Mouse (Mus musculus) embryonic facial prominence, embryonic 11.5 days (tissue): ENCODE measurements around the gene Dusp1. TPM values are rescaled to one million over a fixed set of nuclear protein-coding genes. Genes with fewer than 3 reads are reported as not detected.

Experiments
- ATAC-seq: fragments of 200-750 bp; cut with Nextera tagmentation; replicated peaks from 2 replicates; pipeline ENCODE4 v1.8.0; 2017; ENCODE audit warnings: low read depth; ENCODE audit not compliant: insufficient number of reproducible peaks, low FRiP score, low TSS enrichment
- DNase-seq: peaks from one replicate; pipeline ENCODE4 v3.0.0-alpha.2; 2015; ENCODE audit warnings: low spot score
- H3K27ac ChIP-seq: fragments of 300-500 bp; sonication (generic); replicated peaks from 2 replicates; pipeline ENCODE4 v1.5.1; 2014; ENCODE audit warnings: mild to moderate bottlenecking, low read depth, low read length, control low read depth
- H3K27me3 ChIP-seq: fragments of 300-500 bp; sonication (generic); 2 replicates; pipeline ENCODE4 v1.6.1; 2014; ENCODE audit warnings: mild to moderate bottlenecking, low read length, moderate library complexity, mixed read lengths; ENCODE audit not compliant: control insufficient read depth, insufficient read depth
- H3K36me3 ChIP-seq: fragments of 300-500 bp; sonication (generic); replicated peaks from 2 replicates; pipeline ENCODE4 v1.6.1; 2014; ENCODE audit warnings: low read depth, mild to moderate bottlenecking, low read length, moderate library complexity, mixed read lengths; ENCODE audit not compliant: control insufficient read depth, insufficient read depth
- H3K4me1 ChIP-seq: fragments of 300-500 bp; sonication (generic); 2 replicates; pipeline ENCODE4 v1.6.1; 2014; ENCODE audit warnings: low read length, mixed read lengths; ENCODE audit not compliant: control insufficient read depth, insufficient read depth
- H3K4me2 ChIP-seq: fragments of 300-500 bp; sonication (generic); 2 replicates; pipeline ENCODE4 v1.6.1; 2014; ENCODE audit warnings: low read depth, mild to moderate bottlenecking, control low read depth, low read length, moderate library complexity
- H3K4me3 ChIP-seq: fragments of 300-500 bp; sonication (generic); 2 replicates; pipeline ENCODE4 v1.5.1; 2014; ENCODE audit warnings: low read depth, low read length, control low read depth
- H3K9ac ChIP-seq: fragments of 300-500 bp; sonication (generic); replicated peaks from 2 replicates; pipeline ENCODE4 v1.6.1; 2014; ENCODE audit warnings: mild to moderate bottlenecking, control low read depth, low read length
- H3K9me3 ChIP-seq: fragments of 300-500 bp; sonication (generic); replicated peaks from 2 replicates; pipeline ENCODE4 v1.6.1; 2016; ENCODE audit warnings: mild to moderate bottlenecking, low read length, inconsistent platforms, mixed read lengths; ENCODE audit not compliant: control insufficient read depth
- WGBS: fragments of 180-500 bp; shearing (Covaris S2); extraction: QIAGEN DNeasy Blood & Tissue Kit; methylation state at CpG from one replicate; pipeline ENCODE4 v1.1.7; 2014; 5-methylcytosine and 5-hydroxymethylcytosine counted together
- polyA plus RNA-seq: library from polyadenylated mRNA; unstranded; fragments of >200 nt; fragmentation: Nextera tagmentation; extraction: Ambion mirVana; gene quantifications from 2 replicates; pipeline ENCODE4 v1.2.1, GENCODE M21; 2014

Gene Dusp1
- polyA plus RNA-seq, 1 experiment from 2014 or later = 25.4 TPM

DNA sequence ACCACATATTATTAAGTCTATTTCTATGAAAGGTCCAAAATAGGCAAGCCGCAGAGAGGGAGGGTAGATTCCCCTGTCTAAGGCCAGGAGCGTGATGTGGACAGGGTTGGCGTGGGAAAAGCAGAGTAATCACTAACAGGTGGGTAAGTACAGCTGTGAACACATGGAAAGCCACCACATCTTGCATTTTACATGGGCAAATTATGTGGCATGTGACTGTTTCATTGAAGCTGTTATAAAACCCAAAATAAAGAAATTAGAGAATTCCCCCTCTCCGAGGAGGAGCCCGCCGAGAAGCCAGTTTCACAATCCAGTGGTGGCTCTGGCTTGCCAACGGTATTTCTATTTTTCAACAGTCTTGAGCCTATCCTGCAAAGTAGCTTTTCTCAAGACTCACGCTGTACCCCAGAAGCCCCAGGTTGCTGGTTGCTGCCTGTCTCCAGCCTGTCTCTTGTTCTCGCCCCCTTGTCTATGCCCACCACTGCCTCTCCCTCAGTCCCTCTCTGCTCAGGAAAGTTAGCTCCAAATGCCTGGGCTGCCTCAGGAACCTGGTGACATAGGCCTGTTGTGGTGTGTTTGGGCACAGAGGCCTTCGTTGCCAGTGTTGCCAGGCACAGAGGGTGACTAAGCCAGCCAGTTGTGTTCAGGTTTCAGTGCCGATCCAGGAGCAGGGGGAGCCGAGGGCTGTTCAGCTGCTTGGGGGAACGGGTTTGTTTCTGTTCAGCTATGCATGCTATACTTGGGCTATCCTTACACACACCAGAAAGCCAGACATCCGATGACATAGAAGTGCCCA is 77.1 kb downstream of the Dusp1 start:
- Histone ChIP-seq H3K9me3 (no peaks in the 10 kb centered on the region), H3K27me3 (no peaks in the 10 kb centered on the region), H3K4me3 (no peak overlapping the region), H3K9ac (no peak overlapping the region), H3K36me3 (no peaks in the 10 kb centered on the region), H3K27ac (no peak overlapping the region), H3K4me1 (no peaks in the 10 kb centered on the region), H3K4me2 (no peak overlapping the region)
- ATAC-seq = no peak
- WGBS = 82% methylated on average over 14 of the region's 14 CpGs
- no peak for DNase-seq

DNA sequence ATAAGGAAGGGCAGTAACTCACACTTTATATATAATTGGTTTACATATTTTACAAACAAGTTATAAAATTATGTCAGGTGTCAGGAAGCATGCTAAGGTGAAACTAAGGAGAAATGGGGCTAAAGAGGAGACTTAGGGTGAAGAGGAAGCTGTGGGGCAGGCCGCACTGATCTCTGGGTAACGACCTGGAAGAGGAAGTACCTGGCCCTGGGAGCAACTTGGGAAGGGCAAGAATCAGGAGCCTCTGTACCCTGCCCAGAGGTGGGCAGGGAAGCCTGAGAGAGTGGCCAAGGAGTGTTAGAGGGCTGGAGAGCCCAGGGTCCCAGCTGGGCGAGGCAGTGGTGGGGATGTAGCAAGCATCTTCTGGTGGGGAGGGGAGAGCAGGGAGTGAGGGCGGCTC is 81.0 kb downstream of the Dusp1 start:
- DNase-seq = no peak
- no peak overlapping the region for H3K4me2 ChIP-seq
- 83% methylated on average over 4 of the region's 4 CpGs for WGBS
- no peaks in the 10 kb centered on the region for H3K27me3 ChIP-seq
- H3K27ac ChIP-seq = no peak overlapping the region
- no peaks in the 10 kb centered on the region for H3K36me3 ChIP-seq
- ATAC-seq = no peak
- H3K9ac ChIP-seq = no peak overlapping the region
- no peak overlapping the region for H3K4me3 ChIP-seq
- H3K9me3 ChIP-seq = no peaks in the 10 kb centered on the region
- no peaks in the 10 kb centered on the region for H3K4me1 ChIP-seq

DNA sequence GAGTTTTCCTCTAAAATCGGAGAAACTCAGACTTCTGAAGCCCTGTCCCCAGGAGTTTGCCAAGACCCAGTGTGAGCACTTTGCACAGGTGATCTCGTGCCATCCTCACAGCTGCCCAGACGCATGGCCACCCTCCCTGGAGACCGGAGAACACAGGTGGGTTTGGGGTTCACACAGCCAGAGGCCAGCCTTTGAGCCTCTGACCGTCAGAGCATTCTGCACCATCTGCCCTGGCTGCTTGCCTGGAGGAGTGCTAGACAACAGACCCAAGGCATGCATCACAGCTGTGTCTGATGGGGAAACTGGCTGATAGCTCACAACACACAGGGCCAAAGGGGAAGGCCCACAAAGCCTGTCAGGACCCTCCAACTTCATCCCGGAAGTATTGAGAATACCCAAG is 82.3 kb downstream of the Dusp1 start:
- H3K9me3 ChIP-seq = no peaks in the 10 kb centered on the region
- 80% methylated on average over 6 of the region's 6 CpGs for WGBS
- no peak for ATAC-seq

DNA sequence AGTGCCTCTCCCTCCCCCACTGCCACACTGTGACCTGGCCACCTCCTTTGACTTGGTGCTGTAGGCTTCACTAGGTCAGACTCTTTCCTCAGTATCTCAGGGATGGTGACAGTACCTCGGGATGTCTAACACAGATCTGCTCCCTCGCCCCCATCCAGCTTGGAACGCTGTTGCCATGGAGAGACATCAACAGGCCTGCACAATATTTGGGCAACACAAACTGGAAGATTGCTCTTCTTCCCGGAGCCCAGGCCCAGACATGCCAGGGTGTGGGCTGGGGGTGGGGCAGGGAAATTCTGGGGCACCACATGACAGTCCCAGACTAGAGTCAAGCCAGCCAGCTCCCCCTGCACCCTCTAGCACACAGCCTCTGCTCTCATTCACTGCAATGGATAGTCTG is 83.3 kb downstream of the Dusp1 start:
- WGBS = 74% methylated on average over 4 of the region's 4 CpGs
- Histone ChIP-seq H3K4me1 (no peaks in the 10 kb centered on the region), H3K9me3 (no peaks in the 10 kb centered on the region), H3K27ac (no peak overlapping the region), H3K36me3 (no peaks in the 10 kb centered on the region), H3K27me3 (no peaks in the 10 kb centered on the region), H3K9ac (no peak overlapping the region), H3K4me2 (no peak overlapping the region), H3K4me3 (no peak overlapping the region)
- no peak for DNase-seq
- ATAC-seq = no peak

More for the DNA sequence above, 82.3 kb downstream of the Dusp1 start:
- no peaks in the 10 kb centered on the region for H3K27me3 ChIP-seq
- no peak overlapping the region for H3K4me2 ChIP-seq
- DNase-seq = no peak
- H3K4me3 ChIP-seq = no peak overlapping the region
- no peaks in the 10 kb centered on the region for H3K36me3 ChIP-seq
- no peak overlapping the region for H3K27ac ChIP-seq
- H3K4me1 ChIP-seq = no peaks in the 10 kb centered on the region
- no peak overlapping the region for H3K9ac ChIP-seq

DNA sequence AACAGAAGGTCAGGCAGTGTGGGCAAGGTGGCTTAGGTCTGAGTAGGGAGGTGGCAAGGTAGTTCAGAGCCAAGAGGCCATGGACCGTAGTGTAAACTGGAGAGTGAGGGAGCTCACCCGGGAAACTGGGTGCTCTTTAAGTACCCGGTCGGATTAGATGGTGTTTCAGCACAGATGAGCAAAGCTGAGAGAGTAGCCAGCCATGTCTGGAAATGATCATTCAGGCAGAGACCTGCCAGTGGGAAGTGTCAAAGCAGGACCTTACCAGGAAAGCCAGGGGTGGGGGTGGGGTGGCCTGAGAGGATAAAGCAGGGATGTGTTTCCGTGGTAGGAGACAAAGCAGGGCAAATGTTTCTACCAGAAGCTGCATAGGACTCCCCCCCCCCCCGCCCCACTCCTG is 85.1 kb downstream of the Dusp1 start:
- peak; percentile 52 for DNase-seq
- H3K9ac ChIP-seq = no peak overlapping the region
- H3K27me3 ChIP-seq = no peaks in the 10 kb centered on the region
- H3K4me1 ChIP-seq = no peaks in the 10 kb centered on the region
- no peak overlapping the region for H3K4me2 ChIP-seq
- H3K4me3 ChIP-seq = no peak overlapping the region
- no peaks in the 10 kb centered on the region for H3K36me3 ChIP-seq
- no peaks in the 10 kb centered on the region for H3K9me3 ChIP-seq
- no peak for ATAC-seq
- 51% methylated on average over 6 of the region's 6 CpGs for WGBS
- no peak overlapping the region for H3K27ac ChIP-seq

DNA sequence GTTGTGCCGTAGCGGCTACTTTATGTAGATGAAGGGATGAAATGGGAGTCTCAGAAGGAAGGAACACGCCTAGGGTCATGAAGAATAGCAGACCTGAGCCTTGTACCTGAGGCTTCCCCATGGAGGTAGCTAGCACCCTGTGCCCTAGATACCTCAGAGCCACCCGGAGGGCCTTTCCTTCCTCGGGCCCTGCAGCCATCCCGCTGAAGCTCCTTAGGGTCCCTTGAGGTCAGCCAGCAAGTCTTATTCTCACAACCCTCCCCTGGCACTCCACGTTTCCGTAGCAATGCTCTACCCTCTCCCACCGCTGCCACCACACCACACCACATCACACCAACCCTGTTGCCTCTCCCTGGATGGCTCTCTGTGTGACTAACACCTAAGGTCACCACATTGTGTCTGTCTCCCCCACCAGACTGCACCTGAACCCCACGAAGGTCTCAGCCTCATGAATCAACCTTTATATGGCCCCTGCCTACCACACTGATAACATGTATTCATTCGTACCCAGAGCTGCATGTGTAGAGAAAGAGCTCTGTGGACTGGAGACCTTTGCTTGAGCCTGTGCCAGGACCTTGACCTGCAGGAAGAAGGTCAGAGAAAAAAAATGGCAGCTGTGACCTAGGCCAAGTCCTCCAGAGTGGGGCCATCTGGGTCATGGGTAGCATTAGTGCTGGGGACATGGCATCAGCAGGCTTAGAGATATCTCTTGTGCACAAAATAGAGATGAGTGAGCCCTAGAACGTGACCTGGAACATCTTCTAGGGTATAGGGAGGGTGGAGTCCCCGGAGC is 93.6 kb downstream of the Dusp1 start:
- no peak overlapping the region for H3K4me2 ChIP-seq
- no peak for ATAC-seq
- 83% methylated on average over 13 of the region's 13 CpGs for whole genome bisulfite sequencing

DNA sequence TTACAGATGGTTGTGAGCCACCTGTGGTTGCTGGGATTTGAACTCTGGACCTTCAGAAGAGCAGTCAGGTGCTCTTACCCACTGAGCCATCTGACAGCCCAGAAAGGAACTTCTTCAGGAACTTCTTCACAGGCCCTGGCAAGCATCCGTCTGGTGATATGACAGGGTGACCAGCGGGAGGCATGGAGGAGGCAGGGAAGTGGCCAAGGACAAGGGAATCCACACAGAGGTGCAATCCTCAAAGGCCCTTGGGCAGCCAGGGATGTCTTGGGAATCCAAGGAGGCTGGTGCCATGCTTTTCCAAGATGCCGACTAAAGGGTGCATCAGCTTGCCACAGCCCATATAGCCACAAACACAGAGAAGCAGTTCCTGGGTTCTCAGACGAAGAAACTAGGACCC is 94.3 kb downstream of the Dusp1 start:
- no peak overlapping the region for H3K9ac ChIP-seq
- no peak overlapping the region for H3K27ac ChIP-seq
- no peak overlapping the region for H3K4me2 ChIP-seq
- WGBS = 80% methylated on average over 4 of the region's 4 CpGs
- H3K36me3 ChIP-seq = no peaks in the 10 kb centered on the region
- H3K4me3 ChIP-seq = no peak overlapping the region
- no peaks in the 10 kb centered on the region for H3K27me3 ChIP-seq
- DNase-seq (no peak), ATAC-seq (no peak)
- H3K9me3 ChIP-seq = no peaks in the 10 kb centered on the region
- no peaks in the 10 kb centered on the region for H3K4me1 ChIP-seq

More for the DNA sequence above, 93.6 kb downstream of the Dusp1 start:
- no peaks in the 10 kb centered on the region for H3K4me1 ChIP-seq
- no peak for DNase-seq
- H3K27me3 ChIP-seq = no peaks in the 10 kb centered on the region
- H3K9me3 ChIP-seq = no peaks in the 10 kb centered on the region
- no peak overlapping the region for H3K4me3 ChIP-seq
- H3K9ac ChIP-seq = no peak overlapping the region
- H3K36me3 ChIP-seq = no peaks in the 10 kb centered on the region
- H3K27ac ChIP-seq = no peak overlapping the region

DNA sequence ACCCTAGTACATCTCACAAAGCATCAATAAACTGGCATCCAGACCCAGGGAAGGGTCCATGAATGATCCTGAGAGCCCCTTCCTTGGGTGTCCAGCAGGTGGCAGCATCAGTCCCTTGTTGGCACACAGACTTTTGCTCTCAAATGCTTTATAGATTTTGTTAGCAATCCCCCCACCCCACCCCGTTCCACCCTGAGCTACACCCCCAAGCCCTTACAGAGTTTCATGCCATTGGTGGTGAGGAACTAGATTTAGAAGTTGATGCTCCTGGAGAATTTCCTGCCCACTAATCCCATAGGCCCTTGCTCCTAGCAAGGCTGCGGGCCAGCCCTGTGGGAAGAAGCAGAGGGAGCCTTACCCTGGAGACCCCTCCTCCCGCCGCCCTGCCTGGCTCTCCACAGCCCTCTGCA is 95.2 kb downstream of the Dusp1 start:
- 6% methylated on average over 4 of the region's 4 CpGs for WGBS
- no peak overlapping the region for H3K27ac ChIP-seq
- H3K4me3 ChIP-seq = no peak overlapping the region

More for the DNA sequence above, 95.2 kb downstream of the Dusp1 start:
- ATAC-seq (peak; percentile 66), DNase-seq (peak; percentile 89)
- peak overlapping the region; percentile 14; the same call in 1 of the 2 replicates for H3K9ac ChIP-seq
- no peaks in the 10 kb centered on the region for H3K4me1 ChIP-seq
- no peaks in the 10 kb centered on the region for H3K36me3 ChIP-seq
- peak overlapping the region; percentile 13 for H3K4me2 ChIP-seq
- no peaks in the 10 kb centered on the region for H3K27me3 ChIP-seq
- H3K9me3 ChIP-seq = no peaks in the 10 kb centered on the region
